In genomic region chr1:192693644-192694043, GRCm38 (mm10) we compare ENCODE assay signal across 19 mouse cellular contexts.
DNase-seq lines count a peak whose midpoint lies in the region; ATAC-seq and TF ChIP-seq lines count a peak whose summit lies in the region.
"Had no signal": no experiment of that assay in that cellular context is flagged by ENCODE, and none has a peak within 500 bp of the region (broad histone marks: within the 10 kb centered on the region; RNA-seq: fewer than 3 reads in every experiment).

No protein-coding gene starts in this region.

- no peak overlapping the region for H3K9ac ChIP-seq in forebrain, postnatal 0 days

- no peak for ATAC-seq in forebrain, postnatal 0 days
- ATAC-seq: activated CD4-positive, CD25-positive, alpha-beta regulatory T cell, adult 4 months; CD4-positive, CD25-positive, alpha-beta regulatory T cell, adult 4 months; Patski had no signal

- TF ChIP-seq CTCF in forebrain, postnatal 0 days (IDR thresholded peaks at IDR 0.05; ENCODE audit: low read depth) = no peak

- H3K9me3 ChIP-seq in forebrain, embryonic 10.5 days = no peaks in the 10 kb centered on the region
- no peaks in the 10 kb centered on the region for H3K9me3 ChIP-seq in forebrain, postnatal 0 days (ENCODE audit: low read length)

- DNase-seq in forebrain, embryonic 10.5 days (ENCODE audit: extremely low spot score, low spot score) = no peak
- DNase-seq in forebrain, postnatal 0 days = no peak
- DNase-seq in heart, adult 11 months = peak; percentile 91
- no peak for DNase-seq in heart, adult 9 months (ENCODE audit: low spot score in 2 of 2)
- DNase-seq: adrenal gland, adult 2 months; adrenal gland, adult 8-10 months; adrenal gland, postnatal 10 days; adrenal gland, postnatal 14 days; adrenal gland, postnatal 25 days; adrenal gland, postnatal 36 days; B cell, adult 2 months; cerebellum, adult 11 months; cerebellum, adult 11-12 months; cerebellum, adult 18-20 months had no signal

- no peaks in the 10 kb centered on the region for H3K27me3 ChIP-seq in forebrain, embryonic 10.5 days (ENCODE audit: poor library complexity, severe bottlenecking)
- no peaks in the 10 kb centered on the region for H3K27me3 ChIP-seq in forebrain, postnatal 0 days (ENCODE audit: insufficient read depth, low read length)
- H3K27me3 ChIP-seq: CH12.LX, Patski had no signal

- 0 out of 2 replicates have a peak overlapping the region, but pooled peaks have one; percentile 12 for H3K27ac ChIP-seq in forebrain, embryonic 10.5 days
- H3K27ac ChIP-seq in forebrain, postnatal 0 days (ENCODE audit: low read depth, low read length) = no peak overlapping the region

- H3K4me3 ChIP-seq in forebrain, embryonic 10.5 days = no peak overlapping the region
- H3K4me3 ChIP-seq in forebrain, postnatal 0 days (ENCODE audit: low read depth, low read length) = no peak overlapping the region

- WGBS in forebrain, embryonic 10.5 days = 96% methylated on average over 10 of the region's 10 CpGs
- WGBS in forebrain, postnatal 0 days = 92% methylated on average over 10 of the region's 10 CpGs

- no peak overlapping the region for H3K4me2 ChIP-seq in forebrain, postnatal 0 days (ENCODE audit: low read depth)

- H3K36me3 ChIP-seq in forebrain, embryonic 10.5 days (replicated peaks) = no peaks in the 10 kb centered on the region
- H3K36me3 ChIP-seq in forebrain, postnatal 0 days (ENCODE audit: insufficient read depth) = no peaks in the 10 kb centered on the region
- H3K36me3 ChIP-seq: G1E had no signal

- peaks cover 4% of the 10 kb centered on the region; the same call in 1 of the 2 replicates for H3K4me1 ChIP-seq in forebrain, embryonic 10.5 days
- no peaks in the 10 kb centered on the region for H3K4me1 ChIP-seq in forebrain, postnatal 0 days (ENCODE audit: insufficient read depth)
